Mouse (Mus musculus): Measurements from ENCODE around the gene Mtcl1. TPM values are rescaled to one million over a fixed set of nuclear protein-coding genes. Genes with fewer than 3 reads are reported as not detected.

The Mtcl1 gene
- total and polyA plus RNA-seq, 3 experiments: not detected

- no peaks in the 10 kb centered on the region for H3K79me2 ChIP-seq (replicated peaks; ENCODE audit: control insufficient read depth, extremely low read depth, insufficient read depth, poor library complexity, severe bottlenecking)
- H3K27me3 ChIP-seq (replicated peaks): no peaks in the 10 kb centered on the region
- TF ChIP-seq MAZ (IDR thresholded peaks at IDR 0.05; ENCODE audit: low read depth, low read length) (no peak), BHLHE40 (IDR thresholded peaks at IDR 0.05; ENCODE audit: low read depth, low read length) (no peak), PAX5 (IDR thresholded peaks at IDR 0.05; ENCODE audit: low read length) (no peak), USF1 (IDR thresholded peaks at IDR 0.05; ENCODE audit: low read depth, low read length) (no peak), ZC3H11A (IDR thresholded peaks at IDR 0.05; ENCODE audit: low read depth, low read length) (no peak), ETS1 (conservative IDR thresholded peaks at IDR 0.05; ENCODE audit: low read depth, low read length) (no peak), JUN (IDR thresholded peaks at IDR 0.05; ENCODE audit: insufficient read depth, low read depth, low read length) (no peak), MYC (IDR thresholded peaks at IDR 0.05; ENCODE audit: low read depth, low read length) (no peak), NELFE (IDR thresholded peaks at IDR 0.05; ENCODE audit: low read depth, low read length) (no peak), POLR2AphosphoS2 (IDR thresholded peaks at IDR 0.05; ENCODE audit: low read depth, low read length) (no peak), CHD1 (IDR thresholded peaks at IDR 0.05; ENCODE audit: low read depth, low read length) (no peak), ELF1 (IDR thresholded peaks at IDR 0.05; ENCODE audit: low read depth, low read length) (no peak), KAT2A (IDR thresholded peaks at IDR 0.05; ENCODE audit: insufficient replicate concordance, low read length) (no peak)
- H3K9ac ChIP-seq (ENCODE audit: insufficient read depth, low read depth): no peak overlapping the region
- no peak for DNase-seq (ENCODE audit: extremely low read depth)
- dilution Hi-C loops (cut with MboI; ENCODE audit: extremely low pct_ligation_motif_present, extremely low pct_unique_long_range_greater_than_20kb, low sequenced_read_pairs): no loop called here
- H3K4me3 ChIP-seq (replicated peaks in 1 of 3; ENCODE audit: low read depth in 2 of 3, low read length in 2 of 3, poor library complexity in 1 of 3): no peak overlapping the region
- H3K9me3 ChIP-seq (replicated peaks; ENCODE audit: low read length): peaks cover 11% of the 10 kb centered on the region
- no peak overlapping the region for H3K27ac ChIP-seq (ENCODE audit: insufficient read depth, low read depth)
- H3K4me1 ChIP-seq (ENCODE audit: control insufficient read depth in 1 of 2, insufficient read depth in 2 of 2): peaks cover 0 to 3% of the 10 kb centered on the region in 2 experiments; a peak in 2 of 4 replicates
- in situ Hi-C loops (cut with MboI; ENCODE audit: low pct_ligation_motif_present, low pct_unique_long_range_greater_than_20kb, low sequenced_read_pairs): loop anchor here (10.0 kb wide), 1 partner anchor 339 kb away; no protein-coding TSS in a partner anchor
- H3K4me2 ChIP-seq (ENCODE audit: insufficient read depth, low read depth, poor library complexity, severe bottlenecking): no peak overlapping the region
- H3K36me3 ChIP-seq (replicated peaks in 1 of 2; ENCODE audit: control insufficient read depth in 1 of 2, insufficient read depth in 1 of 2, low read length in 1 of 2): no peaks in the 10 kb centered on the region
Observed at GRCm38 (mm10) chr17:66483651-66484454, 34.3 kb upstream of the Mtcl1 start.

- Histone ChIP-seq H3K4me2 (ENCODE audit: insufficient read depth, low read depth, poor library complexity, severe bottlenecking) (no peak overlapping the region), H3K27me3 (replicated peaks) (no peaks in the 10 kb centered on the region), H3K36me3 (replicated peaks in 1 of 2; ENCODE audit: control insufficient read depth in 1 of 2, insufficient read depth in 1 of 2, low read length in 1 of 2) (no peaks in the 10 kb centered on the region), H3K4me3 (replicated peaks in 1 of 3; ENCODE audit: low read depth in 2 of 3, low read length in 2 of 3, poor library complexity in 1 of 3) (no peak overlapping the region), H3K9ac (ENCODE audit: insufficient read depth, low read depth) (no peak overlapping the region), H3K79me2 (replicated peaks; ENCODE audit: control insufficient read depth, extremely low read depth, insufficient read depth, poor library complexity, severe bottlenecking) (no peaks in the 10 kb centered on the region), H3K9me3 (replicated peaks; ENCODE audit: low read length) (peaks cover 11% of the 10 kb centered on the region), H3K27ac (ENCODE audit: insufficient read depth, low read depth) (no peak overlapping the region), H3K4me1 (ENCODE audit: control insufficient read depth in 1 of 2, insufficient read depth in 2 of 2) (peaks cover 0 to 3% of the 10 kb centered on the region in 2 experiments; a peak in 2 of 4 replicates)
- in situ Hi-C loops (cut with MboI; ENCODE audit: low pct_ligation_motif_present, low pct_unique_long_range_greater_than_20kb, low sequenced_read_pairs): loop anchor here (10.0 kb wide), 1 partner anchor 336 kb away; no protein-coding TSS in a partner anchor
- TF ChIP-seq MYC (IDR thresholded peaks at IDR 0.05; ENCODE audit: low read depth, low read length) (no peak), SIN3A (IDR thresholded peaks at IDR 0.05; ENCODE audit: low read length) (no peak), E2F4 (IDR thresholded peaks at IDR 0.05; ENCODE audit: insufficient replicate concordance, low read depth, low read length) (no peak), CHD1 (IDR thresholded peaks at IDR 0.05; ENCODE audit: low read depth, low read length) (no peak), CTCF (conservative IDR thresholded peaks at IDR 0.05 in 1 of 2, IDR thresholded peaks at IDR 0.05 in 1 of 2; ENCODE audit: low read depth in 2 of 2, low read length in 2 of 2) (no peak), MXI1 (IDR thresholded peaks at IDR 0.05; ENCODE audit: low read depth, low read length) (no peak), RCOR1 (conservative IDR thresholded peaks at IDR 0.05; ENCODE audit: low read depth, low read length) (no peak), USF1 (IDR thresholded peaks at IDR 0.05; ENCODE audit: low read depth, low read length) (no peak), ELF1 (IDR thresholded peaks at IDR 0.05; ENCODE audit: low read depth, low read length) (no peak), BHLHE40 (IDR thresholded peaks at IDR 0.05; ENCODE audit: low read depth, low read length) (no peak), MEF2A (IDR thresholded peaks at IDR 0.05; ENCODE audit: borderline replicate concordance, low read depth, low read length) (no peak), JUN (IDR thresholded peaks at IDR 0.05; ENCODE audit: insufficient read depth, low read depth, low read length) (no peak), MAFK (IDR thresholded peaks at IDR 0.05; ENCODE audit: insufficient replicate concordance, low read length) (no peak), ZC3H11A (IDR thresholded peaks at IDR 0.05; ENCODE audit: low read depth, low read length) (no peak), NELFE (IDR thresholded peaks at IDR 0.05; ENCODE audit: low read depth, low read length) (no peak), CHD2 (IDR thresholded peaks at IDR 0.05; ENCODE audit: low read length) (no peak)
- no peak for DNase-seq (ENCODE audit: extremely low read depth)
- dilution Hi-C loops (cut with MboI; ENCODE audit: extremely low pct_ligation_motif_present, extremely low pct_unique_long_range_greater_than_20kb, low sequenced_read_pairs): no loop called here
Observed at GRCm38 (mm10) chr17:66481295-66481694, 31.7 kb upstream of the Mtcl1 start.

All from CH12.LX (cell line).